Mouse (Mus musculus) forebrain, embryonic 16.5 days (tissue): ENCODE measurements around the gene Hpf1. TPM values are rescaled to one million over a fixed set of nuclear protein-coding genes. Genes with fewer than 3 reads are reported as not detected.
A peak's percentile ranks its signal among the peaks of the same experiment; 100 is the strongest.

Source experiments
- ATAC-seq: fragments of 200-750 bp; cut with Nextera tagmentation; 2 replicates; pipeline ENCODE4 v1.8.0; 2017; ENCODE audit warnings: mild to moderate bottlenecking, moderate library complexity
- H3K27ac ChIP-seq: fragments of 300-500 bp; sonication (generic); 2 replicates; pipeline ENCODE4 v1.5.1; 2014; ENCODE audit warnings: low read length, control low read depth
- H3K27me3 ChIP-seq: fragments of 300-500 bp; sonication (generic); replicated peaks from 2 replicates; pipeline ENCODE4 v1.6.1; 2014; ENCODE audit warnings: low read length; ENCODE audit not compliant: control insufficient read depth, insufficient read depth
- H3K36me3 ChIP-seq: fragments of 300-500 bp; sonication (generic); 2 replicates; pipeline ENCODE4 v1.6.1; 2014; ENCODE audit not compliant: control insufficient read depth, insufficient read depth
- H3K4me1 ChIP-seq: fragments of 300-500 bp; sonication (generic); replicated peaks from 2 replicates; pipeline ENCODE4 v1.6.1; 2014; ENCODE audit warnings: low read length; ENCODE audit not compliant: control insufficient read depth, insufficient read depth
- H3K4me2 ChIP-seq: fragments of 300-500 bp; sonication (generic); 2 replicates; pipeline ENCODE4 v1.6.1; 2014; ENCODE audit warnings: mild to moderate bottlenecking, low read length, control low read depth
- H3K4me3 ChIP-seq: fragments of 300-500 bp; sonication (generic); replicated peaks from 2 replicates; pipeline ENCODE4 v1.5.1; 2014; ENCODE audit warnings: mild to moderate bottlenecking, low read length, control low read depth
- H3K9ac ChIP-seq: fragments of 300-500 bp; sonication (generic); replicated peaks from 2 replicates; pipeline ENCODE4 v1.6.1; 2014; ENCODE audit warnings: low read depth, low read length, control low read depth
- H3K9me3 ChIP-seq: fragments of 300-500 bp; sonication (generic); 2 replicates; pipeline ENCODE4 v1.6.1; 2016; ENCODE audit warnings: low read length; ENCODE audit not compliant: control insufficient read depth
- whole genome bisulfite sequencing: fragments of 180-500 bp; shearing (Covaris S2); extraction: QIAGEN DNeasy Blood & Tissue Kit; methylation state at CpG from one replicate; pipeline ENCODE4 v1.1.7; 2014; 5-methylcytosine and 5-hydroxymethylcytosine counted together
- polyA plus RNA-seq: library from polyadenylated mRNA; unstranded; fragments of >200 nt; fragmentation: Nextera tagmentation; extraction: Ambion mirVana; gene quantifications from 2 replicates; pipeline ENCODE4 v1.2.1, GENCODE M21; 2015

Hpf1 gene
- polyA plus RNA-seq, 1 experiment from 2014 or later = 104 TPM

DNA sequence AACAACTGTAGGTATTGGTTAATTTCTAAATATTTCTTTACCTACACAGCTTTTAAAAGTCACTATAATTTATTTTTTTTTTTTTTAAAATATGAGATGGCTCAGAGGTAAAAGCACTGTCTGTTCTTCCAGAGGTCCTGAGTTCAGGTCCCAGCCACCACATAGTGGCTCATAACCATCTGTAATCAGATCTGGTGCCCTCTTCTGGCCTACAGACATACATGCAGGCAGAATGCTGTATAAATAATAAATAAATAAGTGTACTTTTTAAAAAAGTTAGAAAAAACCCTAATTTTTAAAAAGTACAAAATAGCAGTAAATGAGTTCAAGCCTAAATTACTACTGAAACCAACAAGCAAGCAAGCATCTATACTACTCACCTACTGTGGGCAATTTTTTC lies 43.4 kb downstream of the Hpf1 start:
- Histone ChIP-seq H3K4me2 (no peak overlapping the region), H3K27ac (no peak overlapping the region), H3K27me3 (no peaks in the 10 kb centered on the region), H3K4me1 (no peaks in the 10 kb centered on the region), H3K36me3 (no peaks in the 10 kb centered on the region), H3K4me3 (no peak overlapping the region), H3K9me3 (no peaks in the 10 kb centered on the region), H3K9ac (no peak overlapping the region)
- no peak for ATAC-seq

DNA sequence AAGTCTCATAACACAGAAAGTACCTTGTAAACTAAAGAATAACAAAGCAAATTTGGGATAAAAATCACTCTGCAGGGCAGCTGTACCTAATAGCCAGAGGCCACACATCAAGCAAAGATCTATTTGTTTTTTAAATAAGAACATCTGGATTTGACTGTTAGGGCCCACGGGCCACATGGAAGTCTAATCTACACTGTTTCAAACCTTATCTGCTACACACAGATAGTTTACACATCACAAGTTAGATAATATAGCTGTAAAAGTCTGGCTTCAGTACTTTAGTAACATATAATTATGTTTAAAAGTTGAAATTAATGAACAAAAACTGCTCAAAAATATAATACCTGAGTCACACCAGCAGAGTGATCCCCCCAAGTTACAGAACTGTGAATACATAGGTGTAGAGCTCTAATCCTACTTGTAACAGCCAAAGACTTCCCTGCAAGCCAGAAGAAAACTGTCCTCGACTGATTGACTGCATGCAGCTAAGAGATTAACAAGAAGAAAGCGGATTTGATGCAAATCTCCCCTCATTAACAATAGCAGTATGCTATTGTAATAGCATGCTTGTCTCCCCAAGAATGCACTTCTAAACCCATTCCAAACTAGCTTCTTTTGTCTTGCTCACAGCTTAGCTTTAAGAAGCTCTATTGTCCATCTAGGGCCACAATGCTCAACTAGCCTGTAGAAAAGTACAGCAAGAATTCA lies 48.7 kb downstream of the Hpf1 start:
- WGBS = 15% methylated on average over 3 of the region's 3 CpGs
- Histone ChIP-seq H3K4me3 (no peak overlapping the region), H3K9ac (no peak overlapping the region), H3K36me3 (no peaks in the 10 kb centered on the region), H3K4me1 (0 out of 2 replicates have a peak, but pooled peaks cover 2% of the 10 kb centered on the region), H3K27ac (no peak overlapping the region), H3K4me2 (no peak overlapping the region), H3K27me3 (no peaks in the 10 kb centered on the region), H3K9me3 (no peaks in the 10 kb centered on the region)
- ATAC-seq = no peak

DNA sequence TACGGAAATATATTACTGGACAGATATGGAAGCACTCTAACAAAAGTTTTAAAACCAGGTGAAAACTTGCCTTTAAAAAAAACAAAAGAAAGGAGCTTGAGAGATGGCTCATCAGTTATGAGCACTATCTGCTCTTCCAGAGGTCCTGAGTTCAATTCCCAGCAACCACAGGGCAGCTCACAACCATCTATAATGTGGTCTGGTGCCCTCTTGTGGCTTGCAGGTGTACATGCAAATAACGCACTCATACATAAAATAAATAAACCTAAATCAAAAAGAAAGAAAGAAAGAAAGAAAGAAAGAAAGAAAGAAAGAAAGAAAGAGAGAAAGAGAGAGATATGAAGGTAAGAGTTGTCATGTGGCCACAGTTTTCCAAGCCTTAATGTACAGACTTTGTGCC lies 52.6 kb downstream of the Hpf1 start:
- Histone ChIP-seq H3K9me3 (no peaks in the 10 kb centered on the region), H3K27ac (no peak overlapping the region), H3K4me1 (0 out of 2 replicates have a peak, but pooled peaks cover 2% of the 10 kb centered on the region), H3K4me3 (no peak overlapping the region), H3K9ac (no peak overlapping the region), H3K36me3 (no peaks in the 10 kb centered on the region), H3K4me2 (no peak overlapping the region), H3K27me3 (no peaks in the 10 kb centered on the region)
- no peak for ATAC-seq
- 96% methylated on average over 2 of the region's 2 CpGs for WGBS

DNA sequence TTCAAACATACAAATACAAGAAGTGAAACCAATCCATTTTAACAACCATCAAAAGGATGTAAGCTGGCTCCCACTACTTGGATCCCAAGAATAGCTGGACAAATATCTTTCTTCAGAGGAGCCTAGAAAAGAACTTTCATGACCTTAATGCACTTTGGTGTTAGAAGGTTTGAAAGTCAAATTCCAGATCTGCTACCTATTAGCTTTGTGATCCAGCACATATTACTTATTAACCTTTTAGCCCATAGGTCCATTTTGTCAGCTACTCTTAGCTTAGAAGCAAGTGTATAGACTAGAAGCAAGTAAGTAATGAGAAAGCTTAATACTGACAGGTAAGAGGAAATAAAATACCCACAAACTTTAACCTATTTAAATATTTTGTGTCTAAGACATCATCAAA lies 57.3 kb downstream of the Hpf1 start:
- Histone ChIP-seq H3K27ac (no peak overlapping the region), H3K4me3 (no peak overlapping the region), H3K36me3 (no peaks in the 10 kb centered on the region), H3K9me3 (no peaks in the 10 kb centered on the region), H3K9ac (no peak overlapping the region), H3K4me2 (no peak overlapping the region), H3K27me3 (no peaks in the 10 kb centered on the region), H3K4me1 (peaks cover under 1% of the 10 kb centered on the region; the same call in 1 of the 2 replicates)
- no peak for ATAC-seq

DNA sequence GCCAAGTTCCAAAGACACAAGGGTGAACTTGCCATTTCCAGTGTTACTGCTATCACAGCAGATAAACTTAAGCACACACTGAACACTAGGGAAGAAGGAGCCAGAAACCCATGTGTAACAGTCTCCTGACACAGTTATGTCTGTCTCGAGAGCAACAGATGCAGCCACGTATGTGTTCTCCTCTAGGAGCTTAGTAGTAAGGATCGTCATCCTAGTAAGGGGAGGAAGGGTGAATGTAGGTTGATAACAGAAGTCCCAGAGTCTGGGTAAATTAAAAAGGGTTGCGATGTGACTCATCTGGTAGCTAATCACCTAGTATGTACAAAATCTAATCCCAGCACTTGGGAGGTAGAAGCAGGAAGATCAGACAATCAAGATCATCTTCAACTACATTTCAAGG lies 59.6 kb downstream of the Hpf1 start:
- H3K36me3 ChIP-seq = no peaks in the 10 kb centered on the region
- no peaks in the 10 kb centered on the region for H3K27me3 ChIP-seq
- H3K4me1 ChIP-seq = peaks cover 6% of the 10 kb centered on the region; the same call in 1 of the 2 replicates
- no peaks in the 10 kb centered on the region for H3K9me3 ChIP-seq
- H3K27ac ChIP-seq = no peak overlapping the region
- no peak overlapping the region for H3K4me2 ChIP-seq
- ATAC-seq = no peak
- WGBS = 65% methylated on average over 4 of the region's 4 CpGs
- no peak overlapping the region for H3K9ac ChIP-seq
- no peak overlapping the region for H3K4me3 ChIP-seq

DNA sequence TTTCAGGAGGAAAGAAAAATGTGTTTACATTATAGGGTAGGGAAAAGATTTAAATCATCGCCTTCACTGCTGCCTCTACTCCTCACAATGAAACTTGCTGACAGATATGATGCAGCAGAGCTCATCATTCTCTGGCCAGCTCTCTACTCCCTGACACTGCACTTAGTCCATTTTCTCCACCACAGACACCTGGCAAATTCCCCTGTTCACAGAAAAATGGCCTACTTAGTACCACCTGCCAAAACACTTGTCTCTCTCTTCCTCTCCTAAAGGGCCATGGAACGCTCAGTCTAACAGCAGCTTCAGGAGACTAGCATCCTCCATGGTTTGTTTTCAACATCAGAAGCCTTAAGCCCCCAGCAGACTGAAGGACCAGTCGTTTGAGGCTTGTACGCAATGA lies 61.1 kb downstream of the Hpf1 start:
- no peak for ATAC-seq
- 43% methylated on average over 4 of the region's 4 CpGs for WGBS
- H3K27ac ChIP-seq = no peak overlapping the region

DNA sequence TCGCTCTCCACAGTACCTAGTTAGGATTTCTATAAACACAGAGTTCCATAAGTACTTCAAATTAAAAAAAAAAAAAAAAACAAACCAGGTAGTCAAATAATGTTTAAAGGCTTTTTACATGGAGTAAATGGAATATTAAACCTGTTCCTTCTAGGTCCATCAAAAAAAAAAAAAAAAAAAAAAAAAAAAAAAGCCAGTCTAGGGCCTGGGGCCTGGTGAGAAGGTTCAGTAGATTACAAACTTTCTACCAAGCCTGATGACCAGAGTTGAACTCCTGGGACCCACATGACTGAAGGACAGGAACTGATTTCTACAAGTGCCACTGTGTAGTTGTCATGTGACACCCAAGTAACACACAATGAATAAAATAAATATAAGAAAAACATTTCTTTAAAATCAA lies 61.5 kb downstream of the Hpf1 start:
- peaks cover 6% of the 10 kb centered on the region; the same call in 1 of the 2 replicates for H3K4me1 ChIP-seq
- no peak overlapping the region for H3K9ac ChIP-seq
- no peaks in the 10 kb centered on the region for H3K9me3 ChIP-seq
- H3K4me2 ChIP-seq = no peak overlapping the region
- ATAC-seq = no peak
- H3K27me3 ChIP-seq = no peaks in the 10 kb centered on the region
- 90% methylated on average over 1 of the region's 1 CpGs for WGBS
- H3K36me3 ChIP-seq = no peaks in the 10 kb centered on the region
- no peak overlapping the region for H3K27ac ChIP-seq
- H3K4me3 ChIP-seq = no peak overlapping the region

More for the DNA sequence above, 61.1 kb downstream of the Hpf1 start:
- no peak overlapping the region for H3K4me2 ChIP-seq
- no peaks in the 10 kb centered on the region for H3K27me3 ChIP-seq
- H3K9me3 ChIP-seq = no peaks in the 10 kb centered on the region
- H3K4me3 ChIP-seq = no peak overlapping the region
- H3K9ac ChIP-seq = no peak overlapping the region
- peaks cover 6% of the 10 kb centered on the region; the same call in 1 of the 2 replicates for H3K4me1 ChIP-seq
- no peaks in the 10 kb centered on the region for H3K36me3 ChIP-seq

DNA sequence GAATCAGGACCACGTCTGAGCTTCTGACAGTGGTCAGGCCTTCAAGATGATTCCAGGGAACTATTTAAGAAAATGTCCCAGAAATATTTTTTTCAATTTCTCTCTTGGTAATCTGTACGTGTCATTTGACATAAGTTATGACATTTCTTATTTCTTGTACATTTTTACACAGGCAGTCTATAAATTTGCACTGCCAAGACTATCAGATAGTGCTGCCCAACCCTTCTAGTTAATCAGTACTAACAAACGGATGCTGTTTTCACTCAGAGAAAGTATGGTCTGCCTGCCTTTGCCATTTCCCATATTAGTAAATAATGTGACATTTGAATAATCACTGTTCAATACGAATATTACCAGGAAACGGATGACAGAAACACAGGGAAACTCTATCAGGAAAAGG lies 62.6 kb downstream of the Hpf1 start:
- H3K9ac ChIP-seq = 0 out of 2 replicates have a peak overlapping the region, but pooled peaks have one; percentile 22
- no peaks in the 10 kb centered on the region for H3K27me3 ChIP-seq
- H3K4me3 ChIP-seq = no peak overlapping the region
- H3K9me3 ChIP-seq = no peaks in the 10 kb centered on the region
- H3K36me3 ChIP-seq = no peaks in the 10 kb centered on the region
- peaks cover 6% of the 10 kb centered on the region; the same call in 1 of the 2 replicates for H3K4me1 ChIP-seq
- no peak for ATAC-seq
- peak overlapping the region; percentile 21; the same call in 1 of the 2 replicates for H3K4me2 ChIP-seq
- 28% methylated on average over 5 of the region's 5 CpGs for WGBS
- H3K27ac ChIP-seq = no peak overlapping the region

DNA sequence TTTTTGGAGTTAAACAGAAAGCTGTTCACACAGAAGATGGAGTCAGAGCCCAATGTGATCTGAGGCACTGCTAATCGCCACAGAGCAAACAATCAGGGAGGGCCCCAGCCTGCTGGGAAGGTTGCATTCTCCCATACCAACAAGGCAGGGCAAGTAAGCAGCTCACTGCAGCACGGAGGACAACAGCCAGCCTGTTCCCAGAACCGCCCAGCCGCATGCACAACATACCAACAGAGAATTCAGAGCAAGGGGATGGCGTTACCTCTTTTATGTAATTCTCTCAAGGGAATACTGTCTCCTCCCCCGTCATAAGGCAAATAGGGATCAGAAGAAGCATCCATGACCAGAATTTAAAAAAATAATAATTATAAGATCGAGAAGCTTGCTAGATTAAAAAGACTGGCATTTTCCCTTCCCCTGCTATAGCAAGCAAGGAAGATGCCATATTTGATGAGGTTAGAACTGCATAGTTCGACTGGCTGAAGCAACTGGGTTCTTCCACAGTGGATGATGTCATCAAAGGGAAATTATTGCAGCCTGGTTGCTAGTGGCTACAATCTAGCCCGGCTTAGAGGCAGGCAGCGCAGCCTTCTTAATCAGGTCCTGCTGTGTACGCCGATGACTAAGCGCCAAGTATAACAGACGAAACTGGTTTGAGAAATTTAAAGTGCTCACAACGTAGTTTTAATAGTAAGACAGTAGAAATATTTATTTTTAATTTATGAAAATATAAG lies 64.2 kb downstream of the Hpf1 start:
- peak overlapping the region; percentile 69 for H3K9ac ChIP-seq
- no peaks in the 10 kb centered on the region for H3K9me3 ChIP-seq
- H3K4me1 ChIP-seq = peaks cover 6% of the 10 kb centered on the region; the same call in 1 of the 2 replicates
- peak; percentile 98 for ATAC-seq
- under 1% methylated on average over 15 of the region's 15 CpGs for WGBS
- H3K4me2 ChIP-seq = peak overlapping the region; percentile 67
- no peaks in the 10 kb centered on the region for H3K27me3 ChIP-seq
- H3K36me3 ChIP-seq = no peaks in the 10 kb centered on the region
- peak overlapping the region; percentile 56 for H3K4me3 ChIP-seq
- H3K27ac ChIP-seq = peak overlapping the region; percentile 94
